Mouse (Mus musculus): ENCODE data around the gene Plpp7. TPM values are rescaled to one million over a fixed set of nuclear protein-coding genes. Genes with fewer than 3 reads are reported as not detected.

Gene Plpp7
- total and polyA plus RNA-seq, 3 experiments, result 7.3 to 15.1 TPM; not detected in 1

DNA sequence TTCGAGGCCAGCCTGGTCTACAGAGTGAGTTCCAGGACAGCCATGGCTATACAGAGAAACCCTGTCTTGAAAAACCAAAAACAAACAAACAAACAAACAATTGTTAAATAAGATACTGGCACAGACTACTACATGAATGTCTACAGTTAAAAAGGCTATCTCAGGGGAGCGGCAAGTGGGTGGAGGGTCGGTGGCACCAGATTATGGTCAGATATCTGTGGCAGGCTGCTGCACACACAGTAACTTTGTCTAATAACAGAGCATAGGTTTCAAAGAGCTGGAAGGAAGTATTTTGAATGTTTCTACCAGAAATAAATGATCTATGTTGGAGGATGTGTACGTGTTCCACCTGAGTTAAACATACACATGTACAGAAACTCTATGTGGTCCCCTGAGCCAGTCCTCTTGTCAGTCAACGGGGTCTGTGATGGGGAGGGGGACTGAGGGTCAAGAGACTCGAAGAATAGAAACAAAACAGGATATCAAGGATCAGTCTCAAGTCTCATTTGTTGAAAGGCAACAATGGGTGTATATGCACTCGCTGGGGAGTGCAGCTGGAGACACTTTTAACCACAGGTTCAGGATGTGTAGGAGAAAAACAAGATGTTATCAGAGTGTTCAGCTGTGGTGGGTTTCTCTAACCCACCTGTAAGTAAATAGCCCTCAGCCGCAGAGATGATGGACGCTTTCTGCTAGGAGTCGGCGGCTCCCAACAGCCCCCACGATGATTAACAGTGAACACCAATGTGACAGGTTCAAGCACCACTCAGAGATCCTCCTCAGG, 33.4 kb upstream of the Plpp7 start:
- peak; percentile 57 for DNase-seq (ENCODE audit: low read depth, low spot score)
- peaks cover 0 to 33% of the 10 kb centered on the region in 2 experiments; a peak in 2 of 4 replicates for H3K36me3 ChIP-seq (ENCODE audit: control insufficient read depth in 1 of 2, insufficient read depth in 2 of 2, low read length in 2 of 2)
- no peaks in the 10 kb centered on the region for H3K9me3 ChIP-seq (replicated peaks; ENCODE audit: insufficient read depth, low read length)

DNA sequence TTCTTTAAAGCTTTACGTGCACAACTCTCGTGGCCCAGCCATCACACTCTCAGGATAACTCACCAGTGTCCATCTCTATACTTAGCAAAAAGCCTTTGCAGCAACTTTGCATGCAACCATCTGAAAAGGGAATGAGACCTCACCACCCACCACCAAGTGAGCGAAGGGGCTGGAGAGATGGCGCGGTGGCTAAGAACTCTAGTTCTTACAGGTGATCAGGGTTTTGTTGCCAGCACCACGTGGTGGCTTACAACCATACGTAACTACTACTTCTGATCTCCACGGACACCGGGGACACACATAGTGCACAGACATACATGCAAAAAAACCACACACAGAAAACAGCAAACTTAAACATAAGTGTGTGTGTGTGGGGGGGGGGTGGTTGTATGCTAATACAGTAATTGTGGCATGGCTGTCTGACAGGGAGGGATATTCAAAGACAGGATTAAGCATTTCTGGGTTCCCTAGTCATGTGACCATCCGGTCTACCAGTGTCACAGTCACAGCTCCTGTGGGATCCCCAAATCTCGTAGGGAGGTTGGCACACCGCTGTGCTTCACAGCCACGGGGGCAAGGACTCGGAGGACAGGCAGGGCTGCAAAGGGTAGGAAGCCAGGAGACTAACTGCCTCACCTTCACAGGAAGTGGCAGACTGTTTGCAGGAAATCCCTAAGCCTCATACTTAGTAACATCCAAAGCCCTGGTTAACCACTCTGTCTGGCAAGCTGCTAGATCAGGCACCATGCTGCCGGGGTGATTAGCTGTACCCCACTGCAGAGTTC, 32.5 kb upstream of the Plpp7 start:
- Histone ChIP-seq H3K4me1 (ENCODE audit: control insufficient read depth in 1 of 2, insufficient read depth in 2 of 2, low read length in 2 of 2) (peaks cover 24 to 30% of the 10 kb centered on the region in 2 experiments), H3K9ac (ENCODE audit: control insufficient read depth, low read depth, low read length, poor library complexity, severe bottlenecking) (no peak overlapping the region), H3K9me3 (replicated peaks; ENCODE audit: insufficient read depth, low read length) (no peaks in the 10 kb centered on the region), H3K36me3 (ENCODE audit: control insufficient read depth in 1 of 2, insufficient read depth in 2 of 2, low read length in 2 of 2) (peaks cover 0 to 27% of the 10 kb centered on the region in 2 experiments; a peak in 2 of 4 replicates), H3K27me3 (ENCODE audit: control insufficient read depth in 1 of 2, insufficient read depth in 2 of 2, low read length in 2 of 2) (no peaks in the 10 kb centered on the region), H3K4me3 (ENCODE audit: control insufficient read depth in 1 of 2, insufficient read depth in 1 of 2, low read depth in 2 of 2, low read length in 2 of 2) (no peak overlapping the region), H3K79me2 (ENCODE audit: control insufficient read depth, insufficient read depth, low read length, poor library complexity) (no peaks in the 10 kb centered on the region), H3K27ac (ENCODE audit: control insufficient read depth, low read depth, low read length) (peak overlapping the region; percentile 82)
- DNase-seq (ENCODE audit: low read depth, low spot score), result no peak
- no peak for TF ChIP-seq MAX (IDR thresholded peaks at IDR 0.05; ENCODE audit: low read length)
- no peak for TF ChIP-seq CTCF (IDR thresholded peaks at IDR 0.05 in 2 of 3, conservative IDR thresholded peaks at IDR 0.05 in 1 of 3; ENCODE audit: control insufficient read depth in 1 of 3, insufficient read depth in 1 of 3, low read depth in 2 of 3, low read length in 3 of 3, poor library complexity in 1 of 3, severe bottlenecking in 1 of 3)
- TF ChIP-seq POLR2AphosphoS2 (IDR thresholded peaks at IDR 0.05; ENCODE audit: low read length), result no peak
- TF ChIP-seq USF1 (IDR thresholded peaks at IDR 0.05; ENCODE audit: low read depth, low read length), result peak; percentile 59
- no peak for TF ChIP-seq CHD1 (IDR thresholded peaks at IDR 0.05; ENCODE audit: low read depth, low read length)
- TF ChIP-seq EP300 (IDR thresholded peaks at IDR 0.05; ENCODE audit: low read depth in 1 of 2, low read length in 2 of 2), result no peak

More for the DNA sequence above, 33.4 kb upstream of the Plpp7 start:
- Histone ChIP-seq H3K27me3 (ENCODE audit: control insufficient read depth in 1 of 2, insufficient read depth in 2 of 2, low read length in 2 of 2) (no peaks in the 10 kb centered on the region), H3K9ac (ENCODE audit: control insufficient read depth, low read depth, low read length, poor library complexity, severe bottlenecking) (peak overlapping the region; percentile 45), H3K27ac (ENCODE audit: control insufficient read depth, low read depth, low read length) (peak overlapping the region; percentile 82), H3K4me3 (ENCODE audit: control insufficient read depth in 1 of 2, insufficient read depth in 1 of 2, low read depth in 2 of 2, low read length in 2 of 2) (peak overlapping the region in 1 of 2 experiments; percentile 68; a peak in 2 of 4 replicates), H3K4me1 (ENCODE audit: control insufficient read depth in 1 of 2, insufficient read depth in 2 of 2, low read length in 2 of 2) (peaks cover 28 to 37% of the 10 kb centered on the region in 2 experiments), H3K79me2 (ENCODE audit: control insufficient read depth, insufficient read depth, low read length, poor library complexity) (no peaks in the 10 kb centered on the region)
- TF ChIP-seq CHD1 (IDR thresholded peaks at IDR 0.05; ENCODE audit: low read depth, low read length), result no peak
- TF ChIP-seq JUND (IDR thresholded peaks at IDR 0.05; ENCODE audit: low read depth, low read length), result no peak
- no peak for TF ChIP-seq MEF2A (IDR thresholded peaks at IDR 0.05; ENCODE audit: extremely low read depth, insufficient replicate concordance, low read depth, low read length, poor library complexity, severe bottlenecking)
- TF ChIP-seq GATA1 (IDR thresholded peaks at IDR 0.05; ENCODE audit: low read depth, low read length), result peak; percentile 76; the same call in 1 of the 2 replicates
- TF ChIP-seq RCOR1 (IDR thresholded peaks at IDR 0.05; ENCODE audit: low read depth, low read length), result peak; percentile 22; the same call in 1 of the 2 replicates
- TF ChIP-seq CTCF (IDR thresholded peaks at IDR 0.05 in 2 of 3, conservative IDR thresholded peaks at IDR 0.05 in 1 of 3; ENCODE audit: control insufficient read depth in 1 of 3, insufficient read depth in 1 of 3, low read depth in 2 of 3, low read length in 3 of 3, poor library complexity in 1 of 3, severe bottlenecking in 1 of 3), result no peak
- TF ChIP-seq TAL1 (IDR thresholded peaks at IDR 0.05; ENCODE audit: low read length), result peak; percentile 24; the same call in 1 of the 2 replicates
- peak; percentile 81 for TF ChIP-seq TCF12 (IDR thresholded peaks at IDR 0.05; ENCODE audit: low read depth, low read length)
- peak; percentile 65 to 88 for TF ChIP-seq EP300 (IDR thresholded peaks at IDR 0.05; ENCODE audit: low read depth in 1 of 2, low read length in 2 of 2)
- TF ChIP-seq BHLHE40 (IDR thresholded peaks at IDR 0.05; ENCODE audit: borderline replicate concordance, low read depth, low read length), result no peak
- no peak for TF ChIP-seq USF1 (IDR thresholded peaks at IDR 0.05; ENCODE audit: low read depth, low read length)
- no peak for TF ChIP-seq MAZ (IDR thresholded peaks at IDR 0.05; ENCODE audit: low read depth, low read length)
- no peak for TF ChIP-seq GABPA (IDR thresholded peaks at IDR 0.05; ENCODE audit: low read depth, low read length)
- TF ChIP-seq MAX (IDR thresholded peaks at IDR 0.05; ENCODE audit: low read length), result no peak

All from MEL (cell line).